Mouse (Mus musculus): ENCODE results near the gene Rtbdn.

Rtbdn gene

GRCm38 (mm10) chr8:84979599-84980421 is 33.0 kb downstream of the Rtbdn start:
- DNase-seq (ENCODE audit: low spot score): peak; percentile 94

- DNase-seq (ENCODE audit: low spot score): peak; percentile 89
These were observed 34.0 kb downstream of the Rtbdn start for GRCm38 (mm10) chr8:84980622-84981358.

GRCm38 (mm10) chr8:84981644-84982498 is 35.1 kb downstream of the Rtbdn start:
- peak; percentile 81 for DNase-seq (ENCODE audit: low spot score)

- DNase-seq (ENCODE audit: low spot score): peak; percentile 58
These were observed 35.8 kb downstream of the Rtbdn start for GRCm38 (mm10) chr8:84982499-84983011.

- peak; percentile 78 for DNase-seq (ENCODE audit: low spot score)
These were observed 37.7 kb downstream of the Rtbdn start for GRCm38 (mm10) chr8:84984294-84985048.

- DNase-seq (ENCODE audit: low spot score): no peak
These were observed 38.4 kb downstream of the Rtbdn start for GRCm38 (mm10) chr8:84985049-84985683.

GRCm38 (mm10) chr8:84985684-84986378 is 39.0 kb downstream of the Rtbdn start:
- DNase-seq (ENCODE audit: low spot score): peak; percentile 92

- DNase-seq (ENCODE audit: low spot score): no peak
These were observed 39.7 kb downstream of the Rtbdn start for GRCm38 (mm10) chr8:84986379-84986945.

- no peak for DNase-seq (ENCODE audit: low spot score)
These were observed 40.6 kb downstream of the Rtbdn start for GRCm38 (mm10) chr8:84987388-84987787.

- no peak for DNase-seq (ENCODE audit: low spot score)
These were observed 41.1 kb downstream of the Rtbdn start for GRCm38 (mm10) chr8:84987903-84988302.

- peak; percentile 75 for DNase-seq (ENCODE audit: low spot score)
These were observed 42.5 kb downstream of the Rtbdn start for GRCm38 (mm10) chr8:84989311-84989731.

- peak; percentile 98 for DNase-seq (ENCODE audit: low spot score)
These were observed 43.0 kb downstream of the Rtbdn start for GRCm38 (mm10) chr8:84989810-84990209.

- DNase-seq (ENCODE audit: low spot score): peak; percentile 98
These were observed 43.6 kb downstream of the Rtbdn start, which contains the start of gene Hook2 for GRCm38 (mm10) chr8:84990349-84990748. Gene Hook2, plus strand, starts transcription at chr8:84990603.

- DNase-seq (ENCODE audit: low spot score): peak; percentile 87
These were observed 44.0 kb downstream of the Rtbdn start for GRCm38 (mm10) chr8:84990836-84991235.

- DNase-seq (ENCODE audit: low spot score): no peak
These were observed 47.6 kb downstream of the Rtbdn start for GRCm38 (mm10) chr8:84994375-84994774.

- no peak for DNase-seq (ENCODE audit: low spot score)
These were observed 48.9 kb downstream of the Rtbdn start for GRCm38 (mm10) chr8:84995680-84996079.

GRCm38 (mm10) chr8:84996978-84997377 is 50.2 kb downstream of the Rtbdn start:
- no peak for DNase-seq (ENCODE audit: low spot score)

GRCm38 (mm10) chr8:84997649-84998295 is 51.0 kb downstream of the Rtbdn start:
- peak; percentile 93 for DNase-seq (ENCODE audit: low spot score)
